Mouse (Mus musculus) natural killer cell, adult 2 months (primary cell): Measurements from ENCODE around the gene Drc3.

Experiments
- DNase-seq, 2 experiments: peaks; one replicate each; pipeline ENCODE4 v3.0.0; 2022; ENCODE audit warnings: low spot score in 2 of 2

Gene Drc3

DNA sequence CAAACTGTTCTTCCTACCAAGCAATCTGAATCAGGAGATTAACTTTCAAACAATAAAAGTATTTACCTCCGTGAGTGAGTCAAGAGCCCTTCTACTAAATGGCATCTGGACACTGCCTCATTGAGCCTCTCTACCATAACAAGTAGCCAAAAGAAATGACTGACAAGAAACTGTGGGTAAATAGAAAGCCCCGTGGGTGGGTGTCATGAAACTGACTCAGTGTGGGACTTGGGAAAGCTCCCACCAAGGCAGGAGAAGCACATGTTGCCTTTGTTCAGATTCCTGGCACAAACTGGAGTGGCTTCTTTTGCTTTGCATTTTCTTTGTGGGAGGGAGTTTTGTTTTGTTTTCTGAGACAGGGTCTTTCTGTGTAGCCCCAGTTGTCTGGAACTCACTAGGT is 17.4 kb upstream of the Drc3 start:
- DNase-seq = no peak

DNA sequence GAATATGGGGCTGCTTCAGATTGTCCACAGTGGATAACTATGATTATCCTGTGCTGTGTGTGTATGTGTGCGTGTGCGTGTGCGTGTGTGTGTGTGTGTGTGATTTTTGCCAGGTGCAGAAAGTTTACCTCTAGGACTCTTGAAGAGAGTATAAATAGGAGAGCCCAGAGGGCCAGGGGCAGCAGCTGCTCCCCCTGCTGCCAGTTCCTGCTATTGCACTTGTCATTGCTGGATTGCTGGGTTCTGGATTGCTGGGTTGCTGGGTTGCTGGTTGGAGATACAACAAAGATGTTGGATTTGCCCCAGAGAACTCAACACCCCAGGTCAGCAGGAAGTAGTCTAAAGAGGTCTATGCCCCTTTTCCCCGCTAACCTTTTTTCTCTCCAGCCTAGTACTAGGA is 14.8 kb upstream of the Drc3 start:
- DNase-seq = peak; percentile 16 to 48

DNA sequence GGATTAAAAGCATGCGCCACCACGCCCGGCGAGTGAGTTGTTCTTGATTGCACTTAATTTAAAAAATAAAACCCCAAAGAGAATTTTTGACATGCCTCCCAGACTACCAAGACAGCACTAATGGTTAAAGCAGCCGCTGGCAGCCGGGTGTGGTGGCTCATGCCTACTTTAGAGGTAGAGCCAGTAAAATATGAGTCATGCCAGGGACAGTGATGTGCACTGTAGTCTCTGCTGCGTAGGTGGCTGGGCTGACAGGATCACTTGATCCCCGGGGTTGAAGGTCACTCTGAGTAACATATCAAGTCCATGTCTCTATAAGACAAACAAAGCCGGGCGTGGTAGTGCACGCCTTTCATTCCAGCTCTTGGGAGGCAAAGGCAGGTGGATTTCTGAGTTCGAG is 13.8 kb upstream of the Drc3 start:
- no peak for DNase-seq

DNA sequence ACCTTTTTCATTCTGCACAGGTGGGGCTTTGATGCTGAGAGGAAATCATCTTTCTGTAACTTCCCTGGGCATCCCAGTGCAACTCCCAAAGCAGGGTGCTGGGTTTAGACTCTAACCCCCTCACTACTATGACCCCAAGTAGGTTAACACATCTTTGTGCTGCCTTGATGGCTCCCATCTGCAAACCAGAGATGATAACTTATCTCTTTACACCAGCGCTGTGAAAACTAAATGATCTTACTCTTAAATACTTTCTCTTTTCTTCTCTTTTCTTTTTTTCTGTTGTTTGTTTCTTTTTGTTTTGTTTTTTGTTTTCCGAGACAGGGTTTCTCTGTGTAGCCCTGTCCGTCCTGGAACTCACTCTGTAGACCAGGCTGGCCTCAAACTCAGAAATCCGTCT is 7.3 kb upstream of the Drc3 start:
- no peak for DNase-seq

DNA sequence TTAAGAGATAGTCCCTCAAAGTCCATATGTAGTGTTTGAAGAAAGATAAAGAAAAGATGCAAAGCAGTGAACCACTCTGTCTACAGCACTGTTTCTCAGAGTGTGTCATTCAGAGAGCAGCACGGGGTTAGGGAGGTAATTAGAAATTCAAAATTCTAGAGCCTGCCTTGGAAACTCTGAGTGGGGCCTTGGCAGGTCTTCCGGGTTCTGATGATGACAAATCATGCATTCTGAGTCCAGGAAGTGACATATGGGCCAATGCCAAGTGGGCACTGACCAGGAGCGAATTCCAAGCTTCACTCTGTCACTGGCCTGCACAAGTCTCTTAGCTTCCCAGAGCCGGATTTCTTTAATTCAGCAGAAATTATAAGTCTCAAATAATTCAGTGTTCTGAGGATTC is 6.6 kb upstream of the Drc3 start:
- no peak for DNase-seq

DNA sequence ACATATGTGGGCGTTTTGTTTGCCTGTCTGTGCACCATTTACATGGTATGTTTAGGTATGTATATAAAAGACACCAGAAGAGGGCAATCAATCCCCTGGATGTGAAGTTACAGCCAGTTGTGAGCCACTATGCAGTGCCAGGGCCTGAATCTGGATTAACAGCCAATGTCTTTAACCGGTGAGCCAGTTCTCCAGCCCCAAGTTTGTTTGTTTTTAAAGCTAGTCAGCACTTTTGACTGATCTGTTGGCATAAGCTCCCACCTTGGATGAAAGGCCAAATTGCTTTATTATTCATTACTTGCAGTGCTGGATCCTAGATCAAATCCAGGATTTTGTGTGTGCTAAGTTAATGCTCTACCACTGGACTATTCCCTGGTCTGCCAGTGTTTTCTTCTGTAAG is 1.7 kb upstream of the Drc3 start:
- DNase-seq = no peak

GRCm38 (mm10) chr11:60351925-60352371 is 1.2 kb upstream of the Drc3 start:
- no peak for DNase-seq

- DNase-seq = no peak
Observed at GRCm38 (mm10) chr11:60355952-60356351, 2.8 kb downstream of the Drc3 start.

DNA sequence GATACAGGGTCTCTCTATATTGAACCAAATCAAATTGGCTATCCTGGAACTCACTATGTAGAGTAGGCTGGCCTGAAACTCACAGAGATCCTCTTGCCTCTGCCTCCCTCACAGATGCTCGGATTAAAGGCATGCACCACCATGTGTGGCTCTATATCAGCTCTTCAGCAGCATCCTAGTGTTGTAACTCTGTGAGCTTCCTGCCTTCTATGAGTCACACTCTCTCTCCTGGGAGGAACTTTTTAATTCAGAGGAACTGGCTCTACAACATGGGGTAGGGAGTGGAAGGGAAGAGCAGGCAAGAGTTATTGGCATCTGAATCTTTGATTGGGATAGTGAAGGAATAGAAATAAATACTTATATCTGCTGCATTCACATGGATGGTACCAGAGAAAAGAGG is 4.0 kb downstream of the Drc3 start:
- DNase-seq = no peak

- no peak for DNase-seq
Observed at GRCm38 (mm10) chr11:60358548-60358947, 5.4 kb downstream of the Drc3 start.

DNA sequence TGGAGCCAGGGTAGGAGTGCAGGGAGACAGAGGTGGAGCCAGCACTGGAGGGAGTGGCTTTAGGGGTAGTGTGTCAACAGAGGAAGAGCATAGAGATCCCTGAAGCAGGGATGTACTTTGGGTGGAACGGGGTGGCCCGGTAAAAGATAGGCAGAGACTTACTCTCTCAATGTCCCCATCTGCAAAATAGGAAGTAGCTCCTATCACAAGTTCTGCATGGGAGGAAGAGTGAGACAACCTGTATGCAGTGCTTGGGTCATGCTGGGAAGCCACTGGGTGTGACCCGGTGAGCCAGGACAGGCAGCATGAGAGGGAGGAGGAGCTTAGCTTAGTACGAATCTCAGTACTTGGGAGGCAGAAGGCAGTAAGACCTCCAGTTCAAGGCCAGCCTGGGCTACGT is 6.0 kb downstream of the Drc3 start:
- no peak for DNase-seq

DNA sequence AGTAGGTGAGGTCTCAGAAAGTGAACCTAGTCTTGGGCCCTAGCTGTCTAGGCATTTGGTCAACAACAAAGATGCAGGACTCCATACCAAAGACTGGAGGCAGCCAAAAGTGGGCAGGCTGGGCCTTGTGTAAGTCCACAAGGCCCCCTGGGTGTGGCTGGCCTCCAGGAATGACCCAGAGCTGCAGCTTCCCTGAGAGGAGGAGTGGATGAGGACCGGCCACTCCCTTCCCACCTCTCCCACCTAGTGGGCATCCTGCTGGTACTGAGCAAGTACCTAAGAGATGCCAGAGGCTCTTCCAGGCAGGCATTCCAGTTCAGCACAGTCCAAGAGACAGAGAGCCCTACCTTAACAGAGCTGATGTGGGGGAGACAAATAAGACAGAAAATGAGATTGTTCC is 6.8 kb downstream of the Drc3 start:
- no peak for DNase-seq

DNA sequence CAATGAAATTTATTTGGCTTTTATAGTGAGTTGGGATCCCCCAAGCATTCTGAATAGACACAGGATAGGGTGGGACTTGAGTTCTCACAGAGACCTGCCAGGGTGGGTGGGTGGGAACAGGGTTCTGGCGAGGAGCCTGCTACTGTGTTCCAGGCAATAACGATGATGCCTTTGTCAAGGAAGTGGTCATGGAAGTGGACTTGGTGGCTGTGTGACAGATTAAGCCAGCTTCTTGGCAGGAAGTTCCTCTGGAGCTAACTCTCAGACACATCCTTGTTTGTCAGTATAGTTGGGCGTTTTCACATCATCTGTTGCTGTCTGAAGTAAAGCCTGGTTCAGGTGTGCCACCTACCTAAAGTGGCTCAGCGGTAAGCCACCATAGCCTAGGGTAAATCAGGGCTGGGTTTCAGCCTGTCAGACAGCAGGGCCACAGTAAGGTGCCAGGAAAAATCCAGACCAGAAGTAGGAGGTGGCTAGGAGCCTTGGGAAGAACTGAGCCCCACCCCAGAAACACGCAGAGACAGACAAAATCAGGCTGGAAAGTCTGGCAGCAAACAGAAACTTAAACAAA is 7.6 kb downstream of the Drc3 start:
- no peak for DNase-seq

DNA sequence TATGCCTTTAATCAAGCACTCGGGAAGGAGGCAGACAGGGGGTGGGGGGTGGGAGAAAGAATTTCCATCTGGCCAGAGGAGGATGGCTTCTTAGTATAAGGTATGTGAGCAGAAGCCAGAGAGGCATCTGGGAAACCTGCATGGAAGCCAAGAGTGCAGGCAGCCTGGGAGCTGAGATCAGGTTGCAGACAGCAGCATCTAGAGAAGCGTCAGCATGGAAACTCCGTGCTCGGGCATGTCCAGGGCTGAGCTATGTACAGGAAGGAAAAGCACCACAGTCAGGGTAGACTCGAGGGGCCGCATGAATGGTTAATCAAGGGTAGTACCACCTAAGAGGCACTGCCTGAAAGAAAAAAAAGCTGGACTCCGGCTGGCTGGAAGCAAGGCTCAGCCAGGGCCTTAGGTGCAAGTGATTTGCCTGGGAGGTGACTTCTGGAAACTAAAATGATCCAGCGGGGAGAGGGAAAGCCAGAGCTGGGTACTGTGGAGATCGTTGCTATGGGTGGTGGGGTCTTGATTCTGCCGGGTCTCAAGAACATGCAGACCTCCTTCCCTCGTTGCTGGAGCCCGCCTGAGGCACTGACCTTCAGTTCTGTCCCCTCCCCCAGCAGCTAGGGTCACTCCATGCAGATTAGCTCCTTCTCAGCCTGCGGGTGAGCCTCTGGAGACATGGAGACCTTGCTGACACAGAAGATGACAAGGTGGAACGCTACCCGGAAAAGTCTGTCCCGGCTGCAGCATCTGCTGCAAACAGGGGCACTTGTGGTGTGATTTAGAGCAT is 13.3 kb downstream of the Drc3 start:
- no peak for DNase-seq

DNA sequence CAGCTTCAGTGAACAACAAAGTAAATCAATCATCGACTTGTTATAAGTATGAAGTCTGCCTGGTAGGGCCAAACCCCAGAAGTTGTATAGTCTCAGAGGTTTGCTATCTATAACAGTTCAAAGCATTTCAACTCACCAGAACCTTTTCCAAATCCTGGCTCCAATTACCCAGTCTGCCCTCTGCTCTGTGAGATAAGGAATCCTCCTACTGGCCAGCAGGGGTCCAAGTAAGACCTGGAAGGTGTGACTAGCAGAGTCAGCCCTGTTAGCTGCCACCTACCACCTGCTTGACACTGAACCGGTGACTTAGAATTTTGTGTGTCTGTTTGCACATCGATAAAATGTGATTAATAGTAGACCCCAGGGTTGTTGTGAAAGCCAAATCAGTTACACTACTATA is 14.1 kb downstream of the Drc3 start:
- no peak for DNase-seq

GRCm38 (mm10) chr11:60368909-60369308 is 15.8 kb downstream of the Drc3 start:
- DNase-seq = no peak

DNA sequence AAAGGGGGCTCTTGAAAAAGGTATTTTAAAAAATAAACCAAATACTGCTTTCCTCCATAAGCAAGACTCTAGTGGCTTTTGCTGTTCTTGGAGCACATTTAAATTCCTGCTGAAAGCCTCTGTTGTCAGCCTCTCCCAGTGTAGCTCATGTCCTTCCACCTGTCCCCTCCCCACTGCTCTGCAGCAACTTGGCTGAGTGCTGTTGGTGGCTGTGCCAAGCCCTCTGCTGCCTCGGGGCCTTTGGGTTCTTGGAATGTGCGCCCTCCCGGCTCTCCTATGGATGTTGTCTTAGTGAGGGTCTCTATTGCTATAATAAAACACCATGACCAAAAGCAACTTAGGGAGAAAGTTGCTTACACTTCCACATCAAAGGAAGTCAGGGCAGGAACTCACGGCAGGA is 16.3 kb downstream of the Drc3 start:
- no peak for DNase-seq

- no peak for DNase-seq
Observed at GRCm38 (mm10) chr11:60370431-60370830, 17.3 kb downstream of the Drc3 start.

DNA sequence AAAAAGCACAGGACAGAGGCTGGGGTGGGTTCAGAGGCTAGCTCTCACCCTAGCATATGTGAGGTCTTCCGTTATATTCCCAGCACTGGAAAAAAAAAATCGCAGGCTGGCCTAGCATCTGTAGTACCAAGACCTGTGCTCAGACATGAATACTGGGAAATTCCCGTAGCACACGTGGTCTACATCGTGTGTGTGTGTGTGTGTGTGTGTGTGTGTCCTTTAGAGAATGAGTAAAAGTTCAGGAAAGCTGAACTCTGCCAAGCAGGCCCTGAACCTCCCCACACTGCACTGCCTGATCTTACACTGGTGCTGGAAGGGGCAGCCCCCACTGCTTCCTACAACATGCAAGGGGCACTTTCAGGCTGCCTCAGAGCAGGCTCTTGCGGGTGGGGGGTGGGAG is 21.4 kb downstream of the Drc3 start:
- DNase-seq = no peak

DNA sequence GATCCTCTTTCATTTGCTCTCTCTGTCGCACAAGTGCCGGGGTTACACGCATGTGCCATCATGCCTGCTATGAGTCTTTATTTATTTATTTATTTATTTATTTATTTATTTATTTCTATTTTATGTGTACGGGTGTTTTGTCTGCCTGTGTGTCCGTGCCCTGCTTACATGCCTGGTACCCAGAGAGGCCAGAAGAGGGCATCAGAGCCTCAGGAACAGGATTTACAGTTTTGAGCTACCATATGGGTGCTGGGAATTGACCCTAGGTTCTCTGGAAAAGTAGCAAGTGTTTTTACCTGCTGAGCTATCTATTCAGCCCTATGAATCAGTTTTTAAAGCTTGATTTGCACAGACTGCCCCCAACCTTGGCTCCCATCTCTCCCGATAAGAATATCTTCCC is 30.4 kb downstream of the Drc3 start:
- no peak for DNase-seq

- no peak for DNase-seq
Observed at GRCm38 (mm10) chr11:60384762-60385421, 31.8 kb downstream of the Drc3 start.

DNA sequence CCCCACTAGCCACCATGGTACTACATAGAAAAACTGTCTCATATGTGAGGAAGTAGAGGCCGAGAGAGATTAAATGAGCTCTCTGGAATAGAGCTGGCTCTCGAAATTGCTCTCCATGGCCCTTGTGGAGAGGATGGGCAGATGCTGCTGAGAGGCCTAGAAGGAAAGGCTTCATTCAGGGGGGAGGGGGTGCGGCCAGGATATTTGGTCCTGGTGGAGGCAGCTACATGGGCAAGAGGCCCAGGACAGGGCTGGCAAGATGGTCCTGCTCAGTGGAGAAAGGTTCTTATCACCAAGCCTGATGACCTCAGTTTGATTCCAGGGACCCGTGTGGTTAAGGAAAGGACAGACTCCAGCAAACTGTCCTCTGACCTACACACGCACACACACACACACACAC is 32.8 kb downstream of the Drc3 start:
- DNase-seq = no peak

DNA sequence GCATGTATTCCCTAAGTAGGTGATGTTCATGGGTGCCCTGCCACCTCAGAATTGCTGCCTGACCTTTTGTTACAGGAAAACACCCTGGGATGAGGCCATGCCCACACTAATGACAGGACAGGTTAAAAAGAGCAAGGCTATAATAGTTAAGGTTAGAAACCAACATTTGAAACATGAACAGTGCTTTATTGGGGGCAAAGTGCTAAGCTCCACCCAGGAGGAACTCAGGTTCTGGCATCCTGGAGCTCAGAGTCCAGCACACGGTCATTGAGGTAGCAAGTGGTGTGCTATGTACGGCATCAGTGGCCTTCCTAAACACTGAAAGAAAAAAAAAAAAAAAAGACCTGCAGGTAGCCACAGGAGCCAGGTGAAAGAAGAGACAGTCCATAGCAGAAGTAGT is 34.8 kb downstream of the Drc3 start:
- DNase-seq = no peak
